Mouse (Mus musculus): ENCODE data around the gene Lgmn.

DNA sequence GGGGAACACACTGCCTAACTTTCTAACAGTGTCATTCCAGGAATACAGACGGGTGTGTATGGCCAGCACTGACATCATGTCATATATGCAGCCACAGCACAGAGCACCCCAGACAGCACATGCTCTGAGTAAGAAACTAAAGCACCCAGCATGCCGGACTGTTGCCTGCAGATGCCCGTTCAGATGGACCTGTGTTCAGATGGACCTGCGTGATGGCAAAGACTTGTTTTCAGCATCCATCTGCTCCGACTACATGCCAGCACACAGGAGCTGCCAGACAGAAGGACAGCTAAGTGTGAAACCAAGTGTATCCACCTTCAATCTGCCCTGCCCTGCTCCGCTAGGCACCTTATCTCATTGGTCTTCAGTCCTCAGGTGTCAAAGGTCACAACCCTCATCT is 24.9 kb downstream of the Lgmn start:
- TF ChIP-seq HCFC1 (IDR thresholded peaks at IDR 0.05; ENCODE audit: low read depth, low read length) (no peak), CTCF (IDR thresholded peaks at IDR 0.05 in 2 of 3, conservative IDR thresholded peaks at IDR 0.05 in 1 of 3; ENCODE audit: control insufficient read depth in 1 of 3, insufficient read depth in 1 of 3, low read depth in 2 of 3, low read length in 3 of 3, poor library complexity in 1 of 3, severe bottlenecking in 1 of 3) (no peak), TCF12 (IDR thresholded peaks at IDR 0.05; ENCODE audit: low read depth, low read length) (no peak), CHD2 (IDR thresholded peaks at IDR 0.05; ENCODE audit: low read length) (no peak)

Data from MEL (cell line).